Mouse (Mus musculus) erythroblast, embryonic 14.5 days (primary cell): ENCODE measurements at regions not wholly inside any gene's neighbourhood (a gene's known extent, or its start where the extent isn't known, plus 50 kb on each side); places are given as distances from the start of the nearest gene placed in this dataset.
"Not testable (repeated sequence)": the region's sequence is repeated elsewhere in the genome, so short reads cannot be mapped to it uniquely, and the experiment has no call there.

Experiments used
- GATA1 ChIP-seq: IDR thresholded peaks from 2 replicates; pipeline ENCODE4 v1.6.1; 2012; ENCODE audit warnings: low read length, inconsistent platforms, mixed read lengths
- TAL1 ChIP-seq: IDR thresholded peaks from 3 replicates; pipeline ENCODE4 v1.6.1; 2012; ENCODE audit warnings: low read length, inconsistent platforms, mixed read lengths

- TF ChIP-seq TAL1, GATA1: not testable (repeated sequence)
Measured at GRCm38 (mm10) chr13:102025547-102025946, 257.5 kb upstream of the Pik3r1 start.
